Mouse (Mus musculus) c-Kit-positive CD71-positive TER-119-negative erythroid progenitor cells, embryonic 14.5 days (primary cell): ENCODE data around the gene C8g.

ENCODE experiments used
- DNase-seq: peaks from one replicate; pipeline ENCODE4 v3.0.0-alpha.2; 2013; ENCODE audit warnings: low read depth

The C8g gene

DNA sequence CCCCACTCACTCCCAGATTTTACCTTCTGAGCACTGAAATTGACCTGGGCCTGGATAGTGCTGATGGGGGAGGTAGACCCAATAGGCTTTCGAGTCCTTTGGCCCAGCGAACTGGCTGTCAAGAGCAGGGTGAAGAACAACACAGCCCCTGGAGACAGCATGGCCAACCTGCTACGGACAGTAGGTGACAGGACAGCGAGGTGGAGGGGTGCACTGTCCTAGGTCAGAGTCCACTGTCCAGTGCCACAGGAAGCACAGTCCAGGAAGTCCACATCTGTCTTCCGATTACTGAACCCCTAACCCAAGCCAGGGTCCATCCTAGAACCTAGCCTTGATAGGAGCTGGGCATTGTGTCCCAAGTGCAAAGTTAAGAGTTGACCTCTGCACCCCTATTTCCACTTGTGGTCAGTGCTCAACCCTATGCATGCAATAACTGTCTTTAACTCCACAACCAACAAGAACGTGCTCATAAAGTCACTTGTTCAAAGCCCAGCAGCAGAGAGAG is 1.4 kb downstream of the C8g start:
- no peak for DNase-seq

- DNase-seq = no peak
Observed at GRCm38 (mm10) chr2:25498622-25499478, 2.7 kb downstream of the C8g start.

- no peak for DNase-seq
Observed at GRCm38 (mm10) chr2:25497846-25498575, 3.5 kb downstream of the C8g start.

DNA sequence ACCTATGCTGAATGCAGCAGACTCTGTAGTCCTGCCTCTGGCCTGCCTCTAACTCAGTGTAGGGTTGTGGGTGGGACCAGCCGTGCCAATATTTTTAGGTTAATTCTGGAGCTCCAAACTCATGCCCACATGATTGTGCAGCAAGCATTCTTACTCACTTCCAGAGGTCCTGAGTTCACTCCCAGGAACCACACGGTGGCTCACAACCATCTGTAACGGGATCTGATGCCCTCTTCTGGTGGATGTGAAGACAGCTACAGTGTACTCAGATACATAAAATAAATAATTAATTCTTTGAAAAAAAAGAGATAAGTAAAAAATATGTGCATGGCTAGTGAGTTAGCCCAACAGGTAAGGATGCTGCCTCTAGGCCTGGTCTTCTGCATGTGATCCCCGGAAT is 5.1 kb downstream of the C8g start:
- no peak for DNase-seq

DNA sequence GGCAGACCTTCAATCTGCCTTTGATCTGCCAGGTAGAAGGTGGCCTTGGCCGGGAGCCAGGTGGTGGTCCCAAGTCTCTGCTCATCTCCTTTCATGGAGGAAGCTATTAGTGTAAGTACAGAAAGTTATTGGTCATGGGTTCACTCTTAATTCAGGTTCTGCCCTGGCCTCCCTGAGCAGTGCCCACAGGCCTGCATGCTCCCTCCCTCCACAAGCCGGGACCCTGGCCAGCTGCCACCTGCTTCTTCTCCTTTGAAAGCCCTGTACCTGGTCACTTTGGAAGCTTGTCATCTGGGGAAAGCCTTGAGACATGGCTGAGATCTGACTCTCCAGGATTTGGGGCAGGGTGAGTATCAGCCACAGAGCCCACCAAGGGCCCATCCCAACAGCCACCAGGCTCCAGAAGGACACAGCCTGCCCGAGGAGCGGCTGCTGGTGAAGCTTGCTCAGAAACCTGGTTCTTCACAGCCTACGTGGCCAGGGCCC is 8.0 kb downstream of the C8g start, which contains the start of gene Lcn12:
Lcn12 (minus strand) TSS at position 436 of the 486 bp plus-strand sequence.
- DNase-seq = no peak

DNA sequence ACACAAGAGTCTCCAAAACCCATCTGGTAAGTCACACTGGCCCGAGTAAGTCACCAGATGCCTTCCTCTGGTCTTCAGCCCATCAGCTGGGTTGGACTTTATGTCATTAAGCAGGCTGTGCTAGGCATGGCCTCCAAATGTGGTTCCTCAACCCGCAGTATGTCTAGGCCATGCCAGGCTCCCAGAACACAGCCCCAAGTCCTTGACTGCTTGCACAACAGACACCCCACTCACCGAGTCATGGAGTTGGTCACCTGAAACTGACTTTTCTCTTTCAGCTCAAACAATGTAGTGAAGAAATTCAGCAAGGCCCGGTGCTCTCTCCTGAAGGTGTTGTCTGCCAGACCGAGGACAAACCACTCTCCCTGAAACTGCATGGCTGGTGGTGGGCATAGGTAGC is 8.5 kb downstream of the C8g start:
- DNase-seq = no peak

GRCm38 (mm10) chr2:25488671-25489068 is 12.8 kb downstream of the C8g start:
- no peak for DNase-seq

DNA sequence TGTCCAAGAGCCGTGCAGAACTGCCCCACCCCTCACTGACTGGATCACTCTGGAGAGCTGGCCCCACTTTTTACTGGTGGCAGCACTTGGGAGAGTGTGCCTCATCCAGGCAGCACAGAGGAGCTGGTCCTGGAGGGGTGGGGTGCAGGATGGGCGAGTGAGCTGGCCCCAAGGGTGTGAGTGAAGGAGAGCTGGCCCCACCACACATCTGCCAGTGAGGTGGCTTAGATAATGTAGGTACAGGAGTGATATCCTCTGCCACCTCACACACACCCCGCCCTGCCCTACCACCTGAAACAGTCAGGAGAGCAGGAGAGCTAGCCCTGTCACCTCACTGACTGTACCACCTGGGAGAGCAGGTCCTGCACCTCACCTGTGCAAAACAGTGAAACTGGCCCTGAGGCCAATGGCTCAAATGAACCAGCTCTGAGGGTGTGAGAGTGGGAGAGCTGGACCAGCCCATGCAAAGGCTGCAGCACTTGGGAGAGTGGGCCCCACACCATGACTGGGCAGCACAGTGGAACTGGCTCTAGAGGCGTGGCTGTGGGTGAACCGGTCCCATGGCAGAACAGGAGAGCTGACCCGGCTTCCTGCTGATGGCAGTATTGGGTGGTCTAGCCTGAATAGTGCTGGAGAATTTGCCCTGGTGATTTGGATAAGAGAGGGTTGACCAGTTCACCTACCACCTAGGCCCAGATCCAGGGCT is 13.4 kb downstream of the C8g start:
- DNase-seq = no peak

GRCm38 (mm10) chr2:25484901-25485647 is 16.4 kb downstream of the C8g start:
- DNase-seq = no peak

GRCm38 (mm10) chr2:25482969-25483368 is 18.6 kb downstream of the C8g start:
- DNase-seq = no peak

- no peak for DNase-seq
Observed at GRCm38 (mm10) chr2:25480541-25480940, 21.0 kb downstream of the C8g start.

DNA sequence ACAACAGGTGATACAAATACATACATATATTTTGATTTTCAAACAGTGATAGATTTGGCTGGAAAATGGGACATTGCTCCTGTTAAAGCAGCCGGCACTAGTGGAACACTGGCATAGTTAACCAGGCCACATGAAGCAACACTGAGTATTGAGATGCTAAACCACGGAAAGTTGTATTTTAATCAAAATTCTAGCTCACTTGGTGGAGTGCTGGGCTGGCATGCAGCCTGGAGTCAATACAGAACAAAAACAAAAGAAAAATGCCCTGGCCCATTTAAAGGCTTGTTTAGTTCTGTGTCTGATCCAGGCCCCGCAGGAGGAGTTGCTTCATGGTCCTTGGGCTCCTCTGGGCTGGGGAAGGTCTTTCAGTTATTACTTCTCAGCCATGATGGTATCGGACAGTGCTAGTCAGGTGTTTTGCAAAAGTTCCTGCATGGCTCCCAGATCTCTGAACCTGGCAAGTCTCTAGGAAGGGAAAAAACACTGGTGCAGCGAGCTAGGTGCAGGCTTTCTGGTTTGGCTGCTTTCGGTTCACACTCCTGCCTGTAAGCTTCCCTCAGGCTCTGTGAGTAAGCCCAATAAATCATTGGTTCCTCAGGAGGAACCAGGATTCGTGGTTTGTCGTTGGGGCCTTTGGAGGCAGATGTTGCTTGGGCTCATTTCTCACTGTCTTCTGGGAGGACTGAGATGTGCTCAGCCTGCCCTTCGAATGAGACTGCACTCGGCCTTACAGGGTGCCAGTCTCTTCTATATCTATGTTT is 21.8 kb downstream of the C8g start:
- DNase-seq = no peak

DNA sequence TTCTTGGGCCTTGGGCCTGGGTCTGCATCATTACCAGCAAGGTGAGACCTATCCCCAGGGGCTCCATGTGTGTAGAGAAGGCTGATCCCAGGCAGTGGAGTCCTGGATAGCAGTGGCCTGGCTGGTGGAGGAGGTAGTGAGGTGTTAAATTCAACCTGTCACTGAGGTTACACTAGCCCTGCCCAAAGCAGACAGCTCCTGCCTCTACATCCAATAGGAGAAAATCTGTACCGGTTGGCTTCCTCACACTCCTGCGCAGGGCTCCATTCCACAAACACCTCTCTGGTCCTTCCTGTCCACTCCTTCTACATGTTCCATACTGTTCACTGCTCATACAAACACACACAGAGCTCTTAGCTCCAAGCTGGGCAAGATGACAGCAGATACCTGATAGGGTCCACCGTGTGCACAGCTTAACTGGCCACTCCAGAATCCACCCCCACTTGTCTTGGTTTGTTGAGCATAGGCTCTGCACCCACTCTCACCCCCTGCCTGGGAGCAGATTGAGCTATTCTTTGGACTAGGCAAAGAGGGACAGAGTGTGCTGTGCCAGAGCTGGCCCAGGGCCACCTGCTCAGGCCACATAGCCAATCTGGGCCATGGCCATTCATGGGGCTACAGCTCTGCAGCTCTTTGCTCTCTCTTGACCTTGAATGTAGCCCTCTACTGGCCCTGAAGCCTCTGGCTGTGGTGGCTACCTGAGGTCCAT is 23.4 kb downstream of the C8g start:
- no peak for DNase-seq

DNA sequence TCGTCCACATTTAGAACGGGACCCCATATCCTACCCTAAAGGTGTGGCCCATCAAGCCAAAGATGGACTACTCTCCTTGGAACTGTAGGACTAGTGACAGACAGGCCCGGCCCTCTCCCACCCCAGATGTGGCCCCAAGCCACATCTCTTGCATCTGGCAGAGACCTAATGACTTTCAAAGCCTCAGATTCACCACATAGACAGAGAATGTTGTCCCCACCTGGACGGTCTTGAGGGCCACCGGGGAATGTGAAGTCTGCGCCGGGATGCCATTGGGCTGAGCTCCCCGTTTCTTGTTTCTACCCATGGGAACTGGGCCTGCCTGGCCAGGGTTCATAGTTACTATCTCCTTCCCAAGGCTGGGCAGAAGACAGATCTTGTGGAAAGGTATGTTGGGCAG is 24.0 kb downstream of the C8g start:
- DNase-seq = no peak

- DNase-seq = no peak
Observed at GRCm38 (mm10) chr2:25472550-25472949, 29.0 kb downstream of the C8g start.

- DNase-seq = no peak
Observed at GRCm38 (mm10) chr2:25469969-25470368, 31.6 kb downstream of the C8g start, which contains the start of gene Ptgds. Gene Ptgds (minus strand): TSS chr2:25470046.

GRCm38 (mm10) chr2:25468962-25469915 is 32.3 kb downstream of the C8g start:
- DNase-seq = no peak

DNA sequence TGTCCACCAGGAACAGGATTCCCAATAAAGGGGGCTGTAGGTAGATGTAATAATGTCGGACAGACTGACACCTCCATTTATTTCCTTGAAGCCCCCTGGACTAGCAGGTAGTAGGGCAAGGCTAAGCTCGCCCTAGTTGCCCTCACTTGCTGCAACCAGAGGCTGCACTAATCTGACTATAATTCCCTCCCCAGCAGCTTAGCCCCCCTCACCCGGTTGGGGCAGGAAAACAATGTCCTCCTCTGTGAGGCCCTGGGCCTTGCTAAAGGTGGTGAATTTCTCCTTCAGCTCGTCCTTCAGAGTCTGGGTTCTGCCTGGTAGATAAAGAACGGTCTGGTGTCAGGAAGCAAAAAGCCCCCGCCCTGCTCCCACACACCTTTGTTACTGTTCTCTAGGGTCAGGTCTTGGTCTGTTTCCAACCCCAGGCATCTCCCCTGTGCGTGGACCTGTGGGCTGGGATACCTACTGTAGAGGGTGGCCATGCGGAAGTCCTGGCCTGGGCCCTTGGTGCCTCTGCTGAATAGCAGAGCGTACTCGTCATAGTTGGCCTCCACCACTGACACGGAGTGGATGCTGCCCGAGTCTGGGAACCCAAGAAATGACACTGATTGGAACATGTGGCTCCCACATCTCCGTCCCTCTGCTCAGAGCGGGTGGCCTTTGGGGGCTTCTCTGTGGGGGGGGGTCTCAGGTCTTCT is 33.8 kb downstream of the C8g start:
- DNase-seq = no peak
